Mouse (Mus musculus) limb, embryonic 12.5 days (tissue): ENCODE results near the gene Thsd4. TPM values are rescaled to one million over a fixed set of nuclear protein-coding genes. Genes with fewer than 3 reads are reported as not detected.
A peak's percentile ranks its signal among the peaks of the same experiment; 100 is the strongest.

ENCODE experiments used
- ATAC-seq: fragments of 200-750 bp; cut with Nextera tagmentation; 2 replicates; pipeline ENCODE4 v1.8.0; 2017; ENCODE audit warnings: low read depth, moderate TSS enrichment; ENCODE audit not compliant: insufficient number of reproducible peaks, insufficient read depth, low FRiP score, low TSS enrichment
- H3K27ac ChIP-seq: fragments of 300-500 bp; sonication (generic); 2 replicates; pipeline ENCODE4 v1.5.1; 2016; ENCODE audit warnings: mild to moderate bottlenecking, moderate library complexity
- H3K27me3 ChIP-seq: fragments of 300-500 bp; sonication (generic); 2 replicates; pipeline ENCODE4 v1.6.1; 2016; ENCODE audit warnings: mild to moderate bottlenecking, moderate library complexity
- H3K36me3 ChIP-seq: fragments of 300-500 bp; sonication (generic); 2 replicates; pipeline ENCODE4 v1.6.1; 2016; ENCODE audit warnings: mild to moderate bottlenecking, moderate library complexity
- H3K4me1 ChIP-seq: fragments of 300-500 bp; sonication (generic); replicated peaks from 2 replicates; pipeline ENCODE4 v1.6.1; 2016
- H3K4me2 ChIP-seq: fragments of 300-500 bp; sonication (generic); 2 replicates; pipeline ENCODE4 v1.6.1; 2016; ENCODE audit warnings: mild to moderate bottlenecking, moderate library complexity
- H3K4me3 ChIP-seq: fragments of 300-500 bp; sonication (generic); replicated peaks from 2 replicates; pipeline ENCODE4 v1.5.1; 2016; ENCODE audit warnings: mild to moderate bottlenecking
- H3K9ac ChIP-seq: fragments of 300-500 bp; sonication (generic); replicated peaks from 2 replicates; pipeline ENCODE4 v1.6.1; 2016; ENCODE audit warnings: mild to moderate bottlenecking, moderate library complexity
- H3K9me3 ChIP-seq: fragments of 300-500 bp; sonication (generic); 2 replicates; pipeline ENCODE4 v1.6.1; 2016; ENCODE audit warnings: mild to moderate bottlenecking, moderate library complexity
- WGBS: fragments of 180-500 bp; shearing (Covaris S2); methylation state at CpG from one replicate; pipeline ENCODE4 v1.1.7; 2016; 5-methylcytosine and 5-hydroxymethylcytosine counted together
- polyA plus RNA-seq: library from polyadenylated mRNA; unstranded; fragments of >200 nt; fragmentation: Nextera tagmentation; extraction: Ambion mirVana; gene quantifications from 2 replicates; pipeline ENCODE4 v1.2.1, GENCODE M21; 2016

Thsd4 gene
- polyA plus RNA-seq, 1 experiment from 2014 or later: 27.0 TPM

- H3K27ac ChIP-seq: no peak overlapping the region
- H3K9me3 ChIP-seq: no peaks in the 10 kb centered on the region
- H3K36me3 ChIP-seq: no peaks in the 10 kb centered on the region
- H3K4me3 ChIP-seq: no peak overlapping the region
- no peak overlapping the region for H3K9ac ChIP-seq
- WGBS: 80% methylated on average over 13 of the region's 13 CpGs
- H3K4me1 ChIP-seq: peaks cover 7% of the 10 kb centered on the region; the same call in 1 of the 2 replicates
- ATAC-seq: no peak
- H3K27me3 ChIP-seq: no peaks in the 10 kb centered on the region
- H3K4me2 ChIP-seq: no peak overlapping the region
These were observed 23.7 kb upstream of the Thsd4 start for GRCm38 (mm10) chr9:60545361-60546096.

- 14% methylated on average over 7 of the region's 7 CpGs for WGBS
- no peak overlapping the region for H3K27ac ChIP-seq
These were observed 21.7 kb upstream of the Thsd4 start for GRCm38 (mm10) chr9:60543422-60544015.

GRCm38 (mm10) chr9:60530310-60530709 is 8.5 kb upstream of the Thsd4 start:
- WGBS: 88% methylated on average over 12 of the region's 12 CpGs
- no peak for ATAC-seq
- Histone ChIP-seq H3K27me3 (no peaks in the 10 kb centered on the region; the same call in 1 of the 2 replicates), H3K4me3 (no peak overlapping the region), H3K4me2 (no peak overlapping the region), H3K9me3 (no peaks in the 10 kb centered on the region), H3K36me3 (no peaks in the 10 kb centered on the region), H3K4me1 (peaks cover 15% of the 10 kb centered on the region), H3K27ac (no peak overlapping the region), H3K9ac (no peak overlapping the region)

More at GRCm38 (mm10) chr9:60543422-60544015, 21.7 kb upstream of the Thsd4 start:
- ATAC-seq: no peak
- no peaks in the 10 kb centered on the region for H3K27me3 ChIP-seq
- H3K9me3 ChIP-seq: no peaks in the 10 kb centered on the region
- H3K4me3 ChIP-seq: no peak overlapping the region
- H3K4me1 ChIP-seq: peaks cover 7% of the 10 kb centered on the region; the same call in 1 of the 2 replicates
- no peaks in the 10 kb centered on the region for H3K36me3 ChIP-seq
- no peak overlapping the region for H3K9ac ChIP-seq
- no peak overlapping the region for H3K4me2 ChIP-seq

- no peak for ATAC-seq
- H3K9me3 ChIP-seq: no peaks in the 10 kb centered on the region
- no peaks in the 10 kb centered on the region for H3K36me3 ChIP-seq
- no peak overlapping the region for H3K4me3 ChIP-seq
- H3K4me1 ChIP-seq: peaks cover 18% of the 10 kb centered on the region
- no peak overlapping the region for H3K9ac ChIP-seq
- no peak overlapping the region for H3K27ac ChIP-seq
- WGBS: 65% methylated on average over 10 of the region's 10 CpGs
- H3K4me2 ChIP-seq: no peak overlapping the region
- H3K27me3 ChIP-seq: no peaks in the 10 kb centered on the region; the same call in 1 of the 2 replicates
These were observed 7.8 kb upstream of the Thsd4 start for GRCm38 (mm10) chr9:60529348-60530243.

GRCm38 (mm10) chr9:60528269-60528668 is 6.4 kb upstream of the Thsd4 start:
- H3K36me3 ChIP-seq: no peaks in the 10 kb centered on the region
- no peak overlapping the region for H3K27ac ChIP-seq
- no peak overlapping the region for H3K4me2 ChIP-seq
- WGBS: 86% methylated on average over 3 of the region's 3 CpGs
- H3K9ac ChIP-seq: no peak overlapping the region
- H3K4me3 ChIP-seq: no peak overlapping the region
- H3K9me3 ChIP-seq: no peaks in the 10 kb centered on the region
- H3K27me3 ChIP-seq: no peaks in the 10 kb centered on the region; the same call in 1 of the 2 replicates
- peaks cover 18% of the 10 kb centered on the region for H3K4me1 ChIP-seq
- no peak for ATAC-seq

- no peak overlapping the region for H3K27ac ChIP-seq
- H3K4me1 ChIP-seq: peaks cover 18% of the 10 kb centered on the region
- peaks cover 2% of the 10 kb centered on the region; the same call in 1 of the 2 replicates for H3K27me3 ChIP-seq
- H3K9ac ChIP-seq: no peak overlapping the region
- 86% methylated on average over 2 of the region's 2 CpGs for WGBS
- no peak for ATAC-seq
- no peaks in the 10 kb centered on the region for H3K9me3 ChIP-seq
- no peaks in the 10 kb centered on the region for H3K36me3 ChIP-seq
- no peak overlapping the region for H3K4me3 ChIP-seq
- H3K4me2 ChIP-seq: no peak overlapping the region
These were observed 6.0 kb upstream of the Thsd4 start for GRCm38 (mm10) chr9:60527836-60528235.

GRCm38 (mm10) chr9:60527051-60527450 is 5.2 kb upstream of the Thsd4 start:
- H3K4me1 ChIP-seq: peaks cover 20% of the 10 kb centered on the region
- no peak overlapping the region for H3K9ac ChIP-seq
- H3K9me3 ChIP-seq: no peaks in the 10 kb centered on the region
- no peak overlapping the region for H3K27ac ChIP-seq
- WGBS: 62% methylated on average over 5 of the region's 5 CpGs
- ATAC-seq: no peak
- no peak overlapping the region for H3K4me3 ChIP-seq
- peaks cover 8% of the 10 kb centered on the region for H3K27me3 ChIP-seq
- H3K4me2 ChIP-seq: no peak overlapping the region
- H3K36me3 ChIP-seq: no peaks in the 10 kb centered on the region

- H3K36me3 ChIP-seq: no peaks in the 10 kb centered on the region
- H3K9me3 ChIP-seq: no peaks in the 10 kb centered on the region
- no peak overlapping the region for H3K27ac ChIP-seq
- H3K4me2 ChIP-seq: no peak overlapping the region
- no peak overlapping the region for H3K9ac ChIP-seq
- peaks cover 12% of the 10 kb centered on the region for H3K27me3 ChIP-seq
- H3K4me3 ChIP-seq: no peak overlapping the region
- peaks cover 24% of the 10 kb centered on the region for H3K4me1 ChIP-seq
- 54% methylated on average over 5 of the region's 5 CpGs for WGBS
- no peak for ATAC-seq
These were observed 4.3 kb upstream of the Thsd4 start for GRCm38 (mm10) chr9:60526195-60526594.

- no peaks in the 10 kb centered on the region for H3K36me3 ChIP-seq
- H3K4me1 ChIP-seq: peaks cover 52% of the 10 kb centered on the region
- no peak overlapping the region for H3K9ac ChIP-seq
- peak overlapping the region; percentile 87 for H3K4me2 ChIP-seq
- no peaks in the 10 kb centered on the region for H3K9me3 ChIP-seq
- no peak for ATAC-seq
- no peak overlapping the region for H3K27ac ChIP-seq
- H3K27me3 ChIP-seq: peaks cover 53% of the 10 kb centered on the region
- H3K4me3 ChIP-seq: peak overlapping the region; percentile 67
- WGBS: 13% methylated on average over 5 of the region's 5 CpGs
These were observed 703 bp downstream of the Thsd4 start for GRCm38 (mm10) chr9:60521143-60521542.

GRCm38 (mm10) chr9:60519601-60520000 is 2.2 kb downstream of the Thsd4 start:
- WGBS: 9% methylated on average over 3 of the region's 3 CpGs
- peaks cover 53% of the 10 kb centered on the region for H3K27me3 ChIP-seq
- H3K36me3 ChIP-seq: peaks cover 6% of the 10 kb centered on the region; the same call in 1 of the 2 replicates
- no peak overlapping the region for H3K9ac ChIP-seq
- H3K9me3 ChIP-seq: no peaks in the 10 kb centered on the region
- peaks cover 49% of the 10 kb centered on the region for H3K4me1 ChIP-seq
- no peak overlapping the region for H3K4me3 ChIP-seq
- no peak overlapping the region for H3K27ac ChIP-seq
- no peak for ATAC-seq
- peak overlapping the region; percentile 87; the same call in 1 of the 2 replicates for H3K4me2 ChIP-seq

- peaks cover 59% of the 10 kb centered on the region for H3K27me3 ChIP-seq
- H3K4me3 ChIP-seq: no peak overlapping the region
- peaks cover 6% of the 10 kb centered on the region; the same call in 1 of the 2 replicates for H3K36me3 ChIP-seq
- H3K9ac ChIP-seq: no peak overlapping the region
- no peak overlapping the region for H3K4me2 ChIP-seq
- no peak for ATAC-seq
- 20% methylated on average over 3 of the region's 3 CpGs for WGBS
- no peak overlapping the region for H3K27ac ChIP-seq
- no peaks in the 10 kb centered on the region for H3K9me3 ChIP-seq
- H3K4me1 ChIP-seq: peaks cover 54% of the 10 kb centered on the region
These were observed 3.6 kb downstream of the Thsd4 start for GRCm38 (mm10) chr9:60518216-60518615.
